Mouse (Mus musculus) C2C12 (cell line): ENCODE results near the gene Hoxc10. TPM values are rescaled to one million over a fixed set of nuclear protein-coding genes. Genes with fewer than 3 reads are reported as not detected.

Source experiments
- H3K27me3 ChIP-seq: one replicate; pipeline ENCODE4 v1.6.1; 2011; ENCODE audit not compliant: control insufficient read depth, insufficient read depth, insufficient read length
- H3K36me3 ChIP-seq: one replicate; pipeline ENCODE4 v1.6.1; 2011; ENCODE audit not compliant: control insufficient read depth, insufficient read depth
- H3K4me3 ChIP-seq: one replicate; pipeline ENCODE4 v1.5.1; 2011; ENCODE audit warnings: mild to moderate bottlenecking, control low read depth; ENCODE audit not compliant: poor library complexity, insufficient read depth, severe bottlenecking
- H3K79me2 ChIP-seq: one replicate; pipeline ENCODE4 v1.6.1; 2011; ENCODE audit not compliant: control insufficient read depth, insufficient read depth
- H3K79me3 ChIP-seq: one replicate; pipeline ENCODE4 v1.6.1; 2011; ENCODE audit warnings: low read depth, control low read depth
- H3ac ChIP-seq: one replicate; pipeline ENCODE3; 2011; ENCODE audit warnings: low read depth; ENCODE audit not compliant: control insufficient read depth, insufficient read length
- CEBPB ChIP-seq: IDR thresholded peaks from one replicate; pipeline ENCODE4 v1.6.1; 2011; ENCODE audit warnings: low read depth, mild to moderate bottlenecking, control low read depth, moderate library complexity
- CTCF ChIP-seq: IDR thresholded peaks from one replicate; pipeline ENCODE4 v1.5.1; 2011; ENCODE audit not compliant: control insufficient read depth, insufficient read depth, insufficient read length
- FOSL1 ChIP-seq: IDR thresholded peaks from one replicate; pipeline ENCODE4 v1.8.0; 2011; ENCODE audit warnings: mild to moderate bottlenecking, low read length; ENCODE audit not compliant: poor library complexity, insufficient read depth, severe bottlenecking
- MAX ChIP-seq: IDR thresholded peaks from one replicate; pipeline ENCODE4 v1.6.1; 2011; ENCODE audit warnings: mild to moderate bottlenecking, control low read depth
- MYOD1 ChIP-seq: IDR thresholded peaks from one replicate; pipeline ENCODE4 v1.6.1; 2011; ENCODE audit warnings: low read depth; ENCODE audit not compliant: control insufficient read depth, insufficient read length
- MYOG ChIP-seq: IDR thresholded peaks from one replicate; pipeline ENCODE4 v1.6.1; 2011; ENCODE audit not compliant: control insufficient read depth, insufficient read length; ENCODE audit errors: extremely low read depth
- USF1 ChIP-seq: IDR thresholded peaks from one replicate; pipeline ENCODE4 v1.6.1; 2011; ENCODE audit warnings: low read depth, mild to moderate bottlenecking, control low read depth, moderate library complexity
- polyA plus RNA-seq: library from polyadenylated mRNA; unstranded; fragments of >200 nt; fragmentation: generic; extraction: Trizol; gene quantifications from one replicate; pipeline ENCODE4 v1.2.1, GENCODE M21; 2012; ENCODE audit warnings: missing spikeins

Gene Hoxc10
- polyA plus RNA-seq, 1 experiment = 49.6 TPM

GRCm38 (mm10) chr15:102980912-102981311, 14.3 kb downstream of the Hoxc10 start:
- TF ChIP-seq MYOG = no peak
- TF ChIP-seq MYOD1 = no peak
- TF ChIP-seq USF1 = no peak
- no peak for TF ChIP-seq FOSL1
- no peak for TF ChIP-seq CEBPB
- no peak for TF ChIP-seq CTCF
- no peak for TF ChIP-seq MAX
- Histone ChIP-seq H3K27me3 (no peaks in the 10 kb centered on the region), H3ac (peak overlapping the region; percentile 54), H3K79me2 (peaks cover 95% of the 10 kb centered on the region), H3K79me3 (peaks cover 68% of the 10 kb centered on the region), H3K36me3 (peaks cover 20% of the 10 kb centered on the region), H3K4me3 (peak overlapping the region; percentile 49)

- peak overlapping the region; percentile 49 for H3K4me3 ChIP-seq
- peaks cover 65% of the 10 kb centered on the region for H3K79me3 ChIP-seq
- TF ChIP-seq MYOD1 = no peak
- TF ChIP-seq USF1 = peak; percentile 100
- H3ac ChIP-seq = peak overlapping the region; percentile 86
- H3K27me3 ChIP-seq = no peaks in the 10 kb centered on the region
- H3K36me3 ChIP-seq = peaks cover 20% of the 10 kb centered on the region
- H3K79me2 ChIP-seq = peaks cover 88% of the 10 kb centered on the region
These were observed 15.0 kb downstream of the Hoxc10 start for GRCm38 (mm10) chr15:102981379-102982288.

- no peak overlapping the region for H3K4me3 ChIP-seq
These were observed 17.1 kb downstream of the Hoxc10 start for GRCm38 (mm10) chr15:102983716-102984115.

GRCm38 (mm10) chr15:102984521-102984920, 17.9 kb downstream of the Hoxc10 start:
- TF ChIP-seq MYOD1 = no peak
- TF ChIP-seq USF1 = no peak
- no peak for TF ChIP-seq MYOG
- no peak for TF ChIP-seq CTCF
- no peak for TF ChIP-seq FOSL1
- no peak for TF ChIP-seq CEBPB
- TF ChIP-seq MAX = no peak
- Histone ChIP-seq H3K79me3 (peaks cover 40% of the 10 kb centered on the region), H3K79me2 (peaks cover 84% of the 10 kb centered on the region), H3K36me3 (peaks cover 24% of the 10 kb centered on the region), H3ac (no peak overlapping the region), H3K27me3 (no peaks in the 10 kb centered on the region), H3K4me3 (no peak overlapping the region)

More at GRCm38 (mm10) chr15:102983716-102984115, 17.1 kb downstream of the Hoxc10 start:
- no peaks in the 10 kb centered on the region for H3K27me3 ChIP-seq
- H3K79me2 ChIP-seq = peaks cover 84% of the 10 kb centered on the region
- TF ChIP-seq MYOD1 = no peak
- TF ChIP-seq CEBPB = no peak
- no peak for TF ChIP-seq USF1
- TF ChIP-seq MAX = no peak
- TF ChIP-seq FOSL1 = no peak
- TF ChIP-seq CTCF = no peak
- TF ChIP-seq MYOG = no peak
- peaks cover 24% of the 10 kb centered on the region for H3K36me3 ChIP-seq
- H3K79me3 ChIP-seq = peaks cover 47% of the 10 kb centered on the region
- H3ac ChIP-seq = no peak overlapping the region

GRCm38 (mm10) chr15:102984925-102985324, 18.3 kb downstream of the Hoxc10 start:
- Histone ChIP-seq H3K79me2 (peaks cover 84% of the 10 kb centered on the region), H3K27me3 (no peaks in the 10 kb centered on the region), H3ac (no peak overlapping the region), H3K36me3 (peaks cover 24% of the 10 kb centered on the region), H3K79me3 (peaks cover 36% of the 10 kb centered on the region), H3K4me3 (no peak overlapping the region)
- no peak for TF ChIP-seq MYOD1
- no peak for TF ChIP-seq USF1
- TF ChIP-seq CTCF = no peak
- no peak for TF ChIP-seq FOSL1
- TF ChIP-seq CEBPB = no peak
- no peak for TF ChIP-seq MYOG
- no peak for TF ChIP-seq MAX

- no peaks in the 10 kb centered on the region for H3K27me3 ChIP-seq
- H3ac ChIP-seq = no peak overlapping the region
- H3K79me3 ChIP-seq = peaks cover 18% of the 10 kb centered on the region
- peak; percentile 42 for TF ChIP-seq MAX
- TF ChIP-seq FOSL1 = no peak
- TF ChIP-seq CTCF = peak; percentile 94
- peaks cover 70% of the 10 kb centered on the region for H3K79me2 ChIP-seq
- H3K4me3 ChIP-seq = no peak overlapping the region
- H3K36me3 ChIP-seq = peaks cover 27% of the 10 kb centered on the region
These were observed 20.7 kb downstream of the Hoxc10 start for GRCm38 (mm10) chr15:102987124-102987833.
